Mouse (Mus musculus) stomach, embryonic 16.5 days (tissue): Measurements from ENCODE around the gene Cdc20. TPM values are rescaled to one million over a fixed set of nuclear protein-coding genes. Genes with fewer than 3 reads are reported as not detected.

Source experiments
- ATAC-seq: fragments of 200-750 bp; cut with Nextera tagmentation; 2 replicates; pipeline ENCODE4 v1.8.0; 2017; ENCODE audit warnings: moderate number of reproducible peaks, moderate TSS enrichment; ENCODE audit not compliant: insufficient read depth, low FRiP score
- H3K27ac ChIP-seq: fragments of 300-500 bp; sonication (generic); 2 replicates; pipeline ENCODE4 v1.5.1; 2014; ENCODE audit warnings: low read length
- H3K27me3 ChIP-seq: fragments of 300-500 bp; sonication (generic); 2 replicates; pipeline ENCODE4 v1.6.1; 2014; ENCODE audit warnings: low read length, control low read depth, mixed read lengths; ENCODE audit not compliant: control insufficient read depth, insufficient read depth
- H3K36me3 ChIP-seq: fragments of 300-500 bp; sonication (generic); 2 replicates; pipeline ENCODE4 v1.6.1; 2014; ENCODE audit warnings: low read length; ENCODE audit not compliant: control insufficient read depth, insufficient read depth
- H3K4me1 ChIP-seq: fragments of 300-500 bp; sonication (generic); 2 replicates; pipeline ENCODE4 v1.6.1; 2014; ENCODE audit warnings: low read length, control low read depth, mixed read lengths; ENCODE audit not compliant: control insufficient read depth, insufficient read depth
- H3K4me2 ChIP-seq: fragments of 300-500 bp; sonication (generic); 2 replicates; pipeline ENCODE4 v1.6.1; 2014; ENCODE audit warnings: low read depth, low read length, mixed read lengths
- H3K4me3 ChIP-seq: fragments of 300-500 bp; sonication (generic); replicated peaks from 2 replicates; pipeline ENCODE4 v1.5.1; 2014; ENCODE audit warnings: mild to moderate bottlenecking, low read length
- H3K9ac ChIP-seq: fragments of 300-500 bp; sonication (generic); 2 replicates; pipeline ENCODE4 v1.6.1; 2014; ENCODE audit warnings: low read length
- H3K9me3 ChIP-seq: fragments of 300-500 bp; sonication (generic); replicated peaks from 2 replicates; pipeline ENCODE4 v1.6.1; 2016; ENCODE audit warnings: low read length, control low read depth; ENCODE audit not compliant: control insufficient read depth
- WGBS: fragments of 180-500 bp; shearing (Covaris S2); extraction: QIAGEN DNeasy Blood & Tissue Kit; methylation state at CpG from one replicate; pipeline ENCODE4 v1.1.7; 2014; 5-methylcytosine and 5-hydroxymethylcytosine counted together
- polyA plus RNA-seq: library from polyadenylated mRNA; unstranded; fragments of >200 nt; fragmentation: Nextera tagmentation; extraction: Ambion mirVana; gene quantifications from 2 replicates; pipeline ENCODE4 v1.2.1, GENCODE M21; 2015

Cdc20 gene
- polyA plus RNA-seq, 1 experiment from 2014 or later: 192 TPM

GRCm38 (mm10) chr4:118445781-118446414 lies 8.7 kb upstream of the Cdc20 start:
- no peaks in the 10 kb centered on the region for H3K9me3 ChIP-seq
- no peaks in the 10 kb centered on the region for H3K27me3 ChIP-seq
- 16% methylated on average over 18 of the region's 18 CpGs for WGBS
- peaks cover 11% of the 10 kb centered on the region; the same call in 1 of the 2 replicates for H3K4me1 ChIP-seq
- peak overlapping the region; percentile 41 for H3K4me3 ChIP-seq
- ATAC-seq: peak; percentile 71
- no peaks in the 10 kb centered on the region for H3K36me3 ChIP-seq
- no peak overlapping the region for H3K27ac ChIP-seq
- H3K4me2 ChIP-seq: peak overlapping the region; percentile 73
- peak overlapping the region; percentile 56 for H3K9ac ChIP-seq

GRCm38 (mm10) chr4:118445088-118445487 lies 7.9 kb upstream of the Cdc20 start:
- Histone ChIP-seq H3K27me3 (no peaks in the 10 kb centered on the region), H3K4me2 (no peak overlapping the region), H3K27ac (peak overlapping the region; percentile 63), H3K9me3 (no peaks in the 10 kb centered on the region), H3K4me3 (no peak overlapping the region), H3K4me1 (peaks cover 11% of the 10 kb centered on the region; the same call in 1 of the 2 replicates), H3K9ac (no peak overlapping the region), H3K36me3 (no peaks in the 10 kb centered on the region)
- ATAC-seq: no peak
- 80% methylated on average over 10 of the region's 10 CpGs for WGBS

- Histone ChIP-seq H3K27me3 (no peaks in the 10 kb centered on the region), H3K9ac (peak overlapping the region; percentile 66), H3K9me3 (no peaks in the 10 kb centered on the region), H3K4me2 (peak overlapping the region; percentile 90), H3K4me1 (peaks cover 33% of the 10 kb centered on the region), H3K4me3 (peak overlapping the region; percentile 64), H3K27ac (peak overlapping the region; percentile 90), H3K36me3 (peaks cover 4% of the 10 kb centered on the region; the same call in 1 of the 2 replicates)
- no peak for ATAC-seq
- 5% methylated on average over 12 of the region's 12 CpGs for WGBS
Measured at GRCm38 (mm10) chr4:118437829-118438253, 689 bp upstream of the Cdc20 start.

- 61% methylated on average over 8 of the region's 8 CpGs for WGBS
- H3K36me3 ChIP-seq: peaks cover 16% of the 10 kb centered on the region; the same call in 1 of the 2 replicates
- H3K27me3 ChIP-seq: no peaks in the 10 kb centered on the region
- no peak overlapping the region for H3K9ac ChIP-seq
- ATAC-seq: no peak
- no peak overlapping the region for H3K27ac ChIP-seq
- H3K9me3 ChIP-seq: no peaks in the 10 kb centered on the region
- H3K4me1 ChIP-seq: peaks cover 49% of the 10 kb centered on the region
- no peak overlapping the region for H3K4me2 ChIP-seq
- H3K4me3 ChIP-seq: no peak overlapping the region
Measured at GRCm38 (mm10) chr4:118432332-118432731, 4.8 kb downstream of the Cdc20 start.

- Histone ChIP-seq H3K4me2 (peak overlapping the region; percentile 75), H3K36me3 (peaks cover 12% of the 10 kb centered on the region; the same call in 1 of the 2 replicates), H3K9me3 (no peaks in the 10 kb centered on the region), H3K27ac (peak overlapping the region; percentile 93), H3K27me3 (no peaks in the 10 kb centered on the region), H3K4me3 (peak overlapping the region; percentile 64), H3K9ac (peak overlapping the region; percentile 85), H3K4me1 (peaks cover 31% of the 10 kb centered on the region)
- WGBS: 32% methylated on average over 7 of the region's 7 CpGs
- ATAC-seq: peak; percentile 8; the same call in 1 of the 2 replicates
Measured at GRCm38 (mm10) chr4:118429215-118429895, 7.8 kb downstream of the Cdc20 start.

GRCm38 (mm10) chr4:118428531-118429214 lies 8.5 kb downstream of the Cdc20 start:
- Histone ChIP-seq H3K36me3 (peaks cover 12% of the 10 kb centered on the region; the same call in 1 of the 2 replicates), H3K9ac (peak overlapping the region; percentile 85), H3K4me2 (peak overlapping the region; percentile 75), H3K9me3 (no peaks in the 10 kb centered on the region), H3K27ac (peak overlapping the region; percentile 93), H3K27me3 (no peaks in the 10 kb centered on the region), H3K4me1 (peaks cover 26% of the 10 kb centered on the region), H3K4me3 (peak overlapping the region; percentile 64)
- WGBS: 23% methylated on average over 15 of the region's 15 CpGs
- 0 out of 2 replicates have a peak, but pooled peaks have one; percentile 7 for ATAC-seq

GRCm38 (mm10) chr4:118427768-118428451 lies 9.2 kb downstream of the Cdc20 start, which contains the start of gene Elovl1:
Gene Elovl1 (plus strand): TSS chr4:118428093.
- peak; percentile 96 for ATAC-seq
- Histone ChIP-seq H3K4me3 (peak within 1 kb of the TSS; percentile 64), H3K4me2 (peak within 1 kb of the TSS; percentile 75), H3K36me3 (peaks cover 12% of the 10 kb centered on the region; the same call in 1 of the 2 replicates), H3K9me3 (no peaks in the 10 kb centered on the region), H3K27me3 (no peaks in the 10 kb centered on the region), H3K4me1 (peaks cover 26% of the 10 kb centered on the region), H3K27ac (peak within 1 kb of the TSS; percentile 93), H3K9ac (peak within 1 kb of the TSS; percentile 85)
- under 1% methylated on average over 30 of the region's 31 CpGs for WGBS

GRCm38 (mm10) chr4:118427415-118427767 lies 9.8 kb downstream of the Cdc20 start:
- peak overlapping the region; percentile 75 for H3K4me2 ChIP-seq
- H3K27ac ChIP-seq: peak overlapping the region; percentile 93
- H3K4me1 ChIP-seq: peaks cover 26% of the 10 kb centered on the region
- H3K4me3 ChIP-seq: peak overlapping the region; percentile 64
- peaks cover 11% of the 10 kb centered on the region; the same call in 1 of the 2 replicates for H3K36me3 ChIP-seq
- WGBS: 3% methylated on average over 5 of the region's 5 CpGs
- H3K9me3 ChIP-seq: no peaks in the 10 kb centered on the region
- H3K27me3 ChIP-seq: no peaks in the 10 kb centered on the region
- peak; percentile 6; the same call in 1 of the 2 replicates for ATAC-seq
- H3K9ac ChIP-seq: peak overlapping the region; percentile 85
